Mouse (Mus musculus) hindbrain, embryonic 14.5 days (tissue): ENCODE measurements around the gene Tdrd3. TPM values are rescaled to one million over a fixed set of nuclear protein-coding genes. Genes with fewer than 3 reads are reported as not detected.

Experiments
- ATAC-seq: fragments of 200-750 bp; cut with Nextera tagmentation; 2 replicates; pipeline ENCODE4 v1.8.0; 2017; ENCODE audit warnings: moderate number of reproducible peaks, mild to moderate bottlenecking, moderate TSS enrichment, moderate library complexity; ENCODE audit not compliant: low FRiP score
- DNase-seq: peaks from one replicate; pipeline ENCODE4 v3.0.0-alpha.2; 2015; ENCODE audit warnings: low spot score
- H3K27ac ChIP-seq: fragments of 300-500 bp; sonication (generic); 2 replicates; pipeline ENCODE4 v1.5.1; 2014; ENCODE audit warnings: mild to moderate bottlenecking, moderate library complexity
- H3K27me3 ChIP-seq: fragments of 300-500 bp; sonication (generic); 2 replicates; pipeline ENCODE4 v1.6.1; 2014; ENCODE audit warnings: mild to moderate bottlenecking, low read length, mixed read lengths; ENCODE audit not compliant: control insufficient read depth, insufficient read depth
- H3K36me3 ChIP-seq: fragments of 300-500 bp; sonication (generic); replicated peaks from 2 replicates; pipeline ENCODE4 v1.6.1; 2014; ENCODE audit not compliant: control insufficient read depth, insufficient read depth
- H3K4me1 ChIP-seq: fragments of 300-500 bp; sonication (generic); replicated peaks from 2 replicates; pipeline ENCODE4 v1.6.1; 2014; ENCODE audit warnings: antibody characterized with exemption, low read length, mixed read lengths; ENCODE audit not compliant: control insufficient read depth, insufficient read depth
- H3K4me2 ChIP-seq: fragments of 300-500 bp; sonication (generic); replicated peaks from 2 replicates; pipeline ENCODE4 v1.6.1; 2014; ENCODE audit warnings: mild to moderate bottlenecking, moderate library complexity
- H3K4me3 ChIP-seq: fragments of 300-500 bp; sonication (generic); replicated peaks from 2 replicates; pipeline ENCODE4 v1.5.1; 2014; ENCODE audit warnings: mild to moderate bottlenecking, low read length
- H3K9ac ChIP-seq: fragments of 300-500 bp; sonication (generic); 2 replicates; pipeline ENCODE4 v1.6.1; 2014
- H3K9me3 ChIP-seq: fragments of 300-500 bp; sonication (generic); 2 replicates; pipeline ENCODE4 v1.6.1; 2016; ENCODE audit warnings: low read length; ENCODE audit not compliant: control insufficient read depth
- WGBS: fragments of 180-500 bp; shearing (Covaris S2); extraction: QIAGEN DNeasy Blood & Tissue Kit; methylation state at CpG from one replicate; pipeline ENCODE4 v1.1.7; 2014; 5-methylcytosine and 5-hydroxymethylcytosine counted together
- polyA plus RNA-seq: library from polyadenylated mRNA; unstranded; fragments of >200 nt; fragmentation: Nextera tagmentation; extraction: Ambion mirVana; gene quantifications from 2 replicates; pipeline ENCODE4 v1.2.1, GENCODE M21; 2014

The Tdrd3 gene
- polyA plus RNA-seq, 1 experiment from 2014 or later, result 45.9 TPM

- H3K4me2 ChIP-seq, result no peak overlapping the region
- no peak for DNase-seq
- no peak overlapping the region for H3K27ac ChIP-seq
- H3K4me3 ChIP-seq, result no peak overlapping the region
- no peaks in the 10 kb centered on the region for H3K9me3 ChIP-seq
- no peaks in the 10 kb centered on the region for H3K4me1 ChIP-seq
- H3K9ac ChIP-seq, result no peak overlapping the region
- 83% methylated on average over 1 of the region's 1 CpGs for WGBS
- no peaks in the 10 kb centered on the region for H3K27me3 ChIP-seq
- no peak for ATAC-seq
- H3K36me3 ChIP-seq, result peaks cover 25% of the 10 kb centered on the region
Observed at GRCm38 (mm10) chr14:87471521-87471920, 55.1 kb downstream of the Tdrd3 start.

GRCm38 (mm10) chr14:87472782-87473181 lies 56.3 kb downstream of the Tdrd3 start:
- Histone ChIP-seq H3K9me3 (no peaks in the 10 kb centered on the region), H3K36me3 (peaks cover 30% of the 10 kb centered on the region), H3K4me3 (no peak overlapping the region), H3K4me2 (no peak overlapping the region), H3K9ac (no peak overlapping the region), H3K27me3 (no peaks in the 10 kb centered on the region), H3K27ac (no peak overlapping the region), H3K4me1 (no peaks in the 10 kb centered on the region)
- DNase-seq, result no peak
- no peak for ATAC-seq
- WGBS, result 87% methylated on average over 2 of the region's 2 CpGs

GRCm38 (mm10) chr14:87475721-87476359 lies 59.4 kb downstream of the Tdrd3 start:
- no peak overlapping the region for H3K4me2 ChIP-seq
- peaks cover 30% of the 10 kb centered on the region for H3K36me3 ChIP-seq
- 84% methylated on average over 10 of the region's 10 CpGs for WGBS
- H3K27me3 ChIP-seq, result no peaks in the 10 kb centered on the region
- H3K9ac ChIP-seq, result no peak overlapping the region
- DNase-seq (no peak), ATAC-seq (no peak)
- H3K4me3 ChIP-seq, result no peak overlapping the region
- no peak overlapping the region for H3K27ac ChIP-seq
- no peaks in the 10 kb centered on the region for H3K4me1 ChIP-seq
- no peaks in the 10 kb centered on the region for H3K9me3 ChIP-seq

- no peak overlapping the region for H3K4me2 ChIP-seq
- no peak for ATAC-seq
- H3K9me3 ChIP-seq, result no peaks in the 10 kb centered on the region
- DNase-seq, result no peak
- peaks cover 30% of the 10 kb centered on the region for H3K36me3 ChIP-seq
- WGBS, result 69% methylated on average over 3 of the region's 3 CpGs
- H3K9ac ChIP-seq, result no peak overlapping the region
- no peaks in the 10 kb centered on the region for H3K27me3 ChIP-seq
- H3K4me1 ChIP-seq, result no peaks in the 10 kb centered on the region
- no peak overlapping the region for H3K27ac ChIP-seq
- no peak overlapping the region for H3K4me3 ChIP-seq
Observed at GRCm38 (mm10) chr14:87478339-87478951, 62.0 kb downstream of the Tdrd3 start.

GRCm38 (mm10) chr14:87485888-87486287 lies 69.4 kb downstream of the Tdrd3 start:
- Histone ChIP-seq H3K9me3 (no peaks in the 10 kb centered on the region), H3K36me3 (peaks cover 21% of the 10 kb centered on the region), H3K27me3 (no peaks in the 10 kb centered on the region), H3K27ac (no peak overlapping the region), H3K4me3 (no peak overlapping the region), H3K9ac (no peak overlapping the region), H3K4me2 (no peak overlapping the region), H3K4me1 (no peaks in the 10 kb centered on the region)
- no peak for ATAC-seq
- 85% methylated on average over 3 of the region's 3 CpGs for WGBS
- DNase-seq, result no peak

GRCm38 (mm10) chr14:87497955-87498594 lies 81.6 kb downstream of the Tdrd3 start:
- H3K4me2 ChIP-seq, result no peak overlapping the region
- H3K9me3 ChIP-seq, result no peaks in the 10 kb centered on the region
- H3K36me3 ChIP-seq, result 0 out of 2 replicates have a peak, but pooled peaks cover 3% of the 10 kb centered on the region
- no peaks in the 10 kb centered on the region for H3K27me3 ChIP-seq
- DNase-seq, result no peak
- no peak overlapping the region for H3K27ac ChIP-seq
- WGBS, result 95% methylated on average over 11 of the region's 11 CpGs
- H3K4me3 ChIP-seq, result no peak overlapping the region
- no peak for ATAC-seq
- H3K4me1 ChIP-seq, result no peaks in the 10 kb centered on the region
- H3K9ac ChIP-seq, result no peak overlapping the region

- ATAC-seq (no peak), DNase-seq (no peak)
- WGBS, result 90% methylated on average over 8 of the region's 8 CpGs
- Histone ChIP-seq H3K4me3 (no peak overlapping the region), H3K27me3 (no peaks in the 10 kb centered on the region), H3K4me2 (no peak overlapping the region), H3K9ac (no peak overlapping the region), H3K27ac (no peak overlapping the region), H3K36me3 (peaks cover 25% of the 10 kb centered on the region), H3K9me3 (no peaks in the 10 kb centered on the region), H3K4me1 (no peaks in the 10 kb centered on the region)
Observed at GRCm38 (mm10) chr14:87505924-87506323, 89.5 kb downstream of the Tdrd3 start.

- H3K9ac ChIP-seq, result no peak overlapping the region
- WGBS, result 87% methylated on average over 3 of the region's 3 CpGs
Observed at GRCm38 (mm10) chr14:87515281-87515680, 98.8 kb downstream of the Tdrd3 start.

GRCm38 (mm10) chr14:87517381-87517780 lies 100.9 kb downstream of the Tdrd3 start:
- Histone ChIP-seq H3K27ac (no peak overlapping the region), H3K27me3 (no peaks in the 10 kb centered on the region), H3K36me3 (peaks cover 4% of the 10 kb centered on the region; the same call in 1 of the 2 replicates), H3K4me2 (no peak overlapping the region), H3K4me1 (no peaks in the 10 kb centered on the region), H3K9me3 (no peaks in the 10 kb centered on the region), H3K4me3 (no peak overlapping the region), H3K9ac (no peak overlapping the region)
- ATAC-seq (no peak), DNase-seq (no peak)
- 89% methylated on average over 4 of the region's 4 CpGs for WGBS

More at GRCm38 (mm10) chr14:87515281-87515680, 98.8 kb downstream of the Tdrd3 start:
- no peak overlapping the region for H3K4me3 ChIP-seq
- no peaks in the 10 kb centered on the region for H3K9me3 ChIP-seq
- H3K4me1 ChIP-seq, result no peaks in the 10 kb centered on the region
- no peak for DNase-seq
- H3K4me2 ChIP-seq, result no peak overlapping the region
- no peak for ATAC-seq
- no peak overlapping the region for H3K27ac ChIP-seq
- peaks cover 4% of the 10 kb centered on the region; the same call in 1 of the 2 replicates for H3K36me3 ChIP-seq
- no peaks in the 10 kb centered on the region for H3K27me3 ChIP-seq
